Mouse (Mus musculus) macrophage (primary cell): ENCODE measurements around the gene Hacd4. TPM values are rescaled to one million over a fixed set of nuclear protein-coding genes. Genes with fewer than 3 reads are reported as not detected.

Experiments used
- polyA plus RNA-seq: library from polyadenylated mRNA; stranded (reverse); fragments of 250-400 nt; gene quantifications from 3 replicates; pipeline ENCODE4 v1.2.4, GENCODE M21; 2018; ENCODE audit warnings: inconsistent platforms

The Hacd4 gene
- polyA plus RNA-seq, 1 experiment from 2014 or later, result 180 TPM

Other genes starting within 250 kb of the Hacd4 start
- gene Ifnb1, start 83.8 kb upstream of the Hacd4 start, polyA plus RNA-seq, result 0.23 TPM in 1 of 3 replicates, not detected in the others
- not detected in 3 replicates for gene Ifna15, start 119.3 kb upstream of the Hacd4 start, polyA plus RNA-seq
- not detected in 3 replicates for gene Ifna14, start 132.9 kb upstream of the Hacd4 start, polyA plus RNA-seq
- not detected in 3 replicates for gene Ifna9, start 153.5 kb upstream of the Hacd4 start, polyA plus RNA-seq
- gene Ifna12, start 164.4 kb upstream of the Hacd4 start, polyA plus RNA-seq, result not detected in 3 replicates
- gene C87499, start 195.5 kb upstream of the Hacd4 start, polyA plus RNA-seq, result not detected in 3 replicates
- gene Ifna13, start 205.5 kb upstream of the Hacd4 start, polyA plus RNA-seq, result not detected in 3 replicates
- not detected in 3 replicates for gene Ifna16, start 238.0 kb upstream of the Hacd4 start, polyA plus RNA-seq
- not detected in 3 replicates for gene Ifna2, start 245.0 kb upstream of the Hacd4 start, polyA plus RNA-seq